In the genomic region with DNA sequence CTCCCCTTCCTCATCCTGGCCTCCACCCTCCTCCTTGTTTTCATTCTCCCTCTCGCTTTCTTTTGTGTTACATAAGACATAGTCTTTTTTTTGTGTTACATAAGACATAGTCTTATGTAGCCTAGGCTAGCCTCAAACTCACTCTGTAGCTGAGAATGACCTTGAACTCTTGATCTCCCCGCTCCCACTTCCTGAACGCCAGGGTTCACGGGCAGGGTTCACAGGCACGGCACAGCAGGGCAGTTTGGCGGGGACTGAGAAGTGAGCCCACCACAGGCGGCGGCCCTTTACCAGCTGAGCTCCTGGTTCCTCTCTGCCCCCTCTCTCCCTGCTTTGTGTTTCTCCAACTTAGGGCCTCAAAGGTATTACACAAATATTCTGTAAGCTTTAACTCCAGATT, we compare ENCODE assay signal across 36 mouse cellular contexts. TPM values are rescaled to one million over a fixed set of nuclear protein-coding genes. Genes with fewer than 3 reads are reported as not detected.
DNase-seq lines count a peak whose midpoint lies in the region; ATAC-seq and TF ChIP-seq lines count a peak whose summit lies in the region.
"Had no signal": no experiment of that assay in that cellular context is flagged by ENCODE, and none has a peak within 500 bp of the region (broad histone marks: within the 10 kb centered on the region; RNA-seq: fewer than 3 reads in every experiment).

No protein-coding gene starts in this region.

- no peaks in the 10 kb centered on the region for H3K36me3 ChIP-seq in liver, embryonic 15.5 days (replicated peaks)
- H3K36me3 ChIP-seq in liver, embryonic 11.5 days (ENCODE audit: control insufficient read depth, insufficient read depth, low read length) = no peaks in the 10 kb centered on the region
- no peaks in the 10 kb centered on the region for H3K36me3 ChIP-seq in small intestine, adult 2 months (ENCODE audit: control insufficient read depth, insufficient read depth, low read length)
- H3K36me3 ChIP-seq: intestine, embryonic 15.5 days; limb, embryonic 12.5 days; liver, embryonic 12.5 days; neural tube, embryonic 12.5 days; stomach, embryonic 15.5 days had no signal

- H3K9me3 ChIP-seq in liver, embryonic 15.5 days (replicated peaks) = no peaks in the 10 kb centered on the region
- no peaks in the 10 kb centered on the region for H3K9me3 ChIP-seq in liver, embryonic 11.5 days (ENCODE audit: control insufficient read depth, low read length)
- H3K9me3 ChIP-seq: forebrain, embryonic 13.5 days; intestine, embryonic 15.5 days; limb, embryonic 12.5 days; liver, embryonic 12.5 days; neural tube, embryonic 12.5 days; stomach, embryonic 15.5 days had no signal

- H3K4me3 ChIP-seq in liver, embryonic 15.5 days (replicated peaks) = no peak overlapping the region
- no peak overlapping the region for H3K4me3 ChIP-seq in liver, embryonic 11.5 days (ENCODE audit: low read depth, low read length)
- H3K4me3 ChIP-seq in small intestine, adult 2 months (ENCODE audit: low read depth, low read length) = no peak overlapping the region
- H3K4me3 ChIP-seq in gastrocnemius, adult 2 months = no peak overlapping the region
- H3K4me3 ChIP-seq: forebrain, embryonic 13.5 days; intestine, embryonic 15.5 days; layer of hippocampus, adult 2 months; left cerebral cortex, adult 2 months; limb, embryonic 12.5 days; liver, embryonic 12.5 days; myocyte; neural tube, embryonic 12.5 days; stomach, embryonic 15.5 days had no signal

- peaks cover 21% of the 10 kb centered on the region for H3K4me1 ChIP-seq in liver, embryonic 15.5 days (replicated peaks)
- peaks cover 7% of the 10 kb centered on the region for H3K4me1 ChIP-seq in liver, embryonic 11.5 days (replicated peaks; ENCODE audit: control insufficient read depth, insufficient read depth, low read length)
- H3K4me1 ChIP-seq in small intestine, adult 2 months (ENCODE audit: control insufficient read depth, insufficient read depth, insufficient read length, low read length) = peaks cover 15% of the 10 kb centered on the region
- H3K4me1 ChIP-seq: forebrain, embryonic 13.5 days; intestine, embryonic 15.5 days; limb, embryonic 12.5 days; neural tube, embryonic 12.5 days had no signal

- no peak for ATAC-seq in liver, embryonic 15.5 days (ENCODE audit: insufficient read depth)
- ATAC-seq in liver, embryonic 11.5 days (replicated peaks; ENCODE audit: low FRiP score) = no peak
- no peak for ATAC-seq in CD4-positive, CD25-positive, alpha-beta regulatory T cell, adult 4 months
- ATAC-seq: forebrain, embryonic 13.5 days; hindbrain, postnatal 0 days; intestine, embryonic 15.5 days; liver, embryonic 12.5 days; midbrain, embryonic 16.5 days; Patski had no signal

- no peak for TF ChIP-seq POLR2A in small intestine, adult 2 months (IDR thresholded peaks at IDR 0.05; ENCODE audit: low read depth, low read length)

- H3K9ac ChIP-seq in liver, embryonic 15.5 days = no peak overlapping the region
- no peak overlapping the region for H3K9ac ChIP-seq in liver, embryonic 11.5 days (ENCODE audit: low read depth, low read length)
- H3K9ac ChIP-seq: forebrain, embryonic 13.5 days; intestine, embryonic 15.5 days; limb, embryonic 12.5 days; liver, embryonic 12.5 days; neural tube, embryonic 12.5 days; stomach, embryonic 15.5 days had no signal

- 0 out of 2 replicates have a peak, but pooled peaks cover 4% of the 10 kb centered on the region for H3K27me3 ChIP-seq in liver, embryonic 15.5 days
- H3K27me3 ChIP-seq in liver, embryonic 11.5 days (replicated peaks; ENCODE audit: control insufficient read depth, insufficient read depth, low read length) = no peaks in the 10 kb centered on the region
- no peaks in the 10 kb centered on the region for H3K27me3 ChIP-seq in small intestine, adult 2 months (ENCODE audit: control insufficient read depth, insufficient read depth, low read length)
- H3K27me3 ChIP-seq: forebrain, embryonic 13.5 days; intestine, embryonic 15.5 days; limb, embryonic 12.5 days; liver, embryonic 12.5 days; neural tube, embryonic 12.5 days; Patski; stomach, embryonic 15.5 days had no signal

- no peak for TF ChIP-seq CTCF in small intestine, adult 2 months (IDR thresholded peaks at IDR 0.05; ENCODE audit: extremely low read depth, insufficient read length, insufficient replicate concordance, low read depth, low read length)
- no peak for TF ChIP-seq CTCF in gastrocnemius, adult 2 months (IDR thresholded peaks at IDR 0.05)

- WGBS in liver, embryonic 15.5 days (ENCODE audit: insufficient replicate concordance) = 80% methylated on average over 8 of the region's 8 CpGs
- 81% methylated on average over 8 of the region's 8 CpGs for WGBS in liver, embryonic 11.5 days
- 77% methylated on average over 8 of the region's 8 CpGs for WGBS in small intestine, adult 2 months

- 0 out of 2 replicates have a peak overlapping the region, but pooled peaks have one; percentile 26 for H3K27ac ChIP-seq in liver, embryonic 15.5 days (replicated peaks)
- no peak overlapping the region for H3K27ac ChIP-seq in liver, embryonic 11.5 days (ENCODE audit: low read depth, low read length)
- peak overlapping the region; percentile 24 for H3K27ac ChIP-seq in small intestine, adult 2 months (ENCODE audit: insufficient read depth, low read depth, low read length)
- H3K27ac ChIP-seq in gastrocnemius, adult 2 months = no peak overlapping the region
- H3K27ac ChIP-seq: forebrain, embryonic 13.5 days; hindbrain, postnatal 0 days; intestine, embryonic 15.5 days; layer of hippocampus, adult 2 months; left cerebral cortex, adult 2 months; limb, embryonic 12.5 days; neural tube, embryonic 12.5 days; stomach, embryonic 15.5 days had no signal

- intact Hi-C loops in gastrocnemius, adult 2 months (cut with DNase I) = no loop called here

- no peak for DNase-seq in liver, embryonic 11.5 days (ENCODE audit: low spot score)
- DNase-seq in ES-CJ7 (ENCODE audit: low read depth, low spot score) (peak; percentile 80), ZHBTc4 (ENCODE audit: low read depth, low spot score) (peak; percentile 58)
- no peak for DNase-seq in gastrocnemius, adult 2 months
- DNase-seq: adrenal gland, postnatal 25 days; cerebellum, adult 2 months; cerebellum, postnatal 36 days; gastrocnemius, postnatal 25 days; heart, postnatal 14 days; lung, adult 2 months; lung, postnatal 10 days; right cerebral cortex, postnatal 4 days; thymus, adult 18-20 months; thymus, postnatal 25 days had no signal

- H3K4me2 ChIP-seq in liver, embryonic 15.5 days = no peak overlapping the region
- H3K4me2 ChIP-seq in liver, embryonic 11.5 days = no peak overlapping the region
- H3K4me2 ChIP-seq: forebrain, embryonic 13.5 days; intestine, embryonic 15.5 days; limb, embryonic 12.5 days; liver, embryonic 12.5 days; neural tube, embryonic 12.5 days; stomach, embryonic 15.5 days had no signal

RNA-seq across cellular contexts. Expression of a gene that starts 7.5 kb away (rescaled TPM):
- 109 and 117 TPM in 2 replicates for polyA plus RNA-seq in liver, embryonic 15.5 days (2015; fragmentation: Nextera tagmentation; extraction: Ambion mirVana)
- 149 TPM in 2 replicates for polyA plus RNA-seq in liver, embryonic 11.5 days (2014; fragmentation: Nextera tagmentation; extraction: Ambion mirVana)
- polyA plus RNA-seq in small intestine, adult 2 months (2012; rRNA removed) = 79.2 and 124 TPM in 2 replicates
- polyA plus RNA-seq in CD4-positive, CD25-positive, alpha-beta regulatory T cell, adult 4 months (2017; shearing (Covaris generic)) = 10 to 100 TPM; 38.9 to 44.7 TPM
- total RNA-seq in gastrocnemius, adult 2 months (2021) = 10 to 100 TPM; 64.5 to 70.5 TPM

RNA-seq across cellular contexts. Expression of a gene that starts 29.0 kb away (rescaled TPM):
- polyA plus RNA-seq in liver, embryonic 15.5 days (2015; fragmentation: Nextera tagmentation; extraction: Ambion mirVana) = 8.1 and 8.8 TPM in 2 replicates
- 22.3 and 24.6 TPM in 2 replicates for polyA plus RNA-seq in liver, embryonic 11.5 days (2014; fragmentation: Nextera tagmentation; extraction: Ambion mirVana)
- polyA plus RNA-seq in small intestine, adult 2 months (2012; rRNA removed) = 2.2 and 2.9 TPM in 2 replicates
- 1 to 10 TPM; 2.9 to 5.2 TPM for polyA plus RNA-seq in CD4-positive, CD25-positive, alpha-beta regulatory T cell, adult 4 months (2017; shearing (Covaris generic))
- total RNA-seq in gastrocnemius, adult 2 months (2021) = 10 to 100 TPM; 16.3 to 30.0 TPM

RNA-seq across cellular contexts. Expression of a gene that starts 56.5 kb away (rescaled TPM):
- 1.0 and 1.2 TPM in 2 replicates for polyA plus RNA-seq in liver, embryonic 15.5 days (2015; fragmentation: Nextera tagmentation; extraction: Ambion mirVana)
- polyA plus RNA-seq in liver, embryonic 11.5 days (2014; fragmentation: Nextera tagmentation; extraction: Ambion mirVana) = 0.73 and 0.82 TPM in 2 replicates
- polyA plus RNA-seq in small intestine, adult 2 months (2012; rRNA removed) = not detected in 2 replicates
- polyA plus RNA-seq in CD4-positive, CD25-positive, alpha-beta regulatory T cell, adult 4 months (2017; shearing (Covaris generic)) = not detected
- total RNA-seq in gastrocnemius, adult 2 months (2021) = not detected
- total RNA-seq: adrenal gland, adult 18-20 months; adrenal gland, postnatal 25 days; gastrocnemius, postnatal 25 days; heart, adult 8-10 months; heart, postnatal 14 days; hindbrain, postnatal 0 days; layer of hippocampus, adult 2 months; layer of hippocampus, postnatal 14 days; left cerebral cortex, adult 2 months; left cerebral cortex, postnatal 25 days had no signal
- polyA plus RNA-seq: cerebellum, adult 2 months; embryonic facial prominence, embryonic 11.5 days; forebrain, embryonic 13.5 days; heart, embryonic 14.5 days; hindbrain, embryonic 11.5 days; hindbrain, postnatal 0 days; limb, embryonic 12.5 days; lung, adult 2 months; midbrain, embryonic 16.5 days; myocyte; neural tube, embryonic 12.5 days; Patski had no signal

Comparison
In these comparisons a context has a peak if more than half of its experiments do, and no peak if none do; other contexts are left out.
1. H3K27ac ChIP-seq: peak in liver, embryonic 15.5 days (single experiment) and small intestine, adult 2 months (single experiment); none in liver, embryonic 11.5 days (single experiment) and gastrocnemius, adult 2 months (single experiment).
2. DNase-seq: peak in ES-CJ7 (single experiment) and ZHBTc4 (single experiment); none in liver, embryonic 11.5 days (single experiment) and gastrocnemius, adult 2 months (single experiment).